Mouse (Mus musculus) neural tube, embryonic 15.5 days (tissue): ENCODE measurements around the gene Olfr516. TPM values are rescaled to one million over a fixed set of nuclear protein-coding genes. Genes with fewer than 3 reads are reported as not detected.
"Not testable (repeated sequence)": the region's sequence is repeated elsewhere in the genome, so short reads cannot be mapped to it uniquely, and the experiment has no call there.

Source experiments
- ATAC-seq: fragments of 200-750 bp; cut with Nextera tagmentation; 2 replicates; pipeline ENCODE4 v1.8.0; 2017; ENCODE audit warnings: mild to moderate bottlenecking, moderate TSS enrichment, moderate library complexity; ENCODE audit not compliant: low FRiP score
- H3K27ac ChIP-seq: fragments of 300-500 bp; sonication (generic); replicated peaks from 2 replicates; pipeline ENCODE4 v1.5.1; 2015; ENCODE audit warnings: mild to moderate bottlenecking, inconsistent platforms
- H3K27me3 ChIP-seq: fragments of 300-500 bp; sonication (generic); replicated peaks from 2 replicates; pipeline ENCODE4 v1.6.1; 2015; ENCODE audit warnings: inconsistent platforms
- H3K36me3 ChIP-seq: fragments of 300-500 bp; sonication (generic); 2 replicates; pipeline ENCODE4 v1.6.1; 2015; ENCODE audit warnings: inconsistent platforms
- H3K4me1 ChIP-seq: fragments of 300-500 bp; sonication (generic); 2 replicates; pipeline ENCODE4 v1.6.1; 2015; ENCODE audit warnings: inconsistent platforms
- H3K4me2 ChIP-seq: fragments of 300-500 bp; sonication (generic); 2 replicates; pipeline ENCODE4 v1.6.1; 2015; ENCODE audit warnings: inconsistent platforms, mild to moderate bottlenecking, moderate library complexity
- H3K4me3 ChIP-seq: fragments of 300-500 bp; sonication (generic); replicated peaks from 2 replicates; pipeline ENCODE4 v1.5.1; 2015; ENCODE audit warnings: mild to moderate bottlenecking, inconsistent platforms
- H3K9ac ChIP-seq: fragments of 300-500 bp; sonication (generic); replicated peaks from 2 replicates; pipeline ENCODE4 v1.6.1; 2015; ENCODE audit warnings: mild to moderate bottlenecking, inconsistent platforms
- H3K9me3 ChIP-seq: fragments of 300-500 bp; sonication (generic); replicated peaks from 2 replicates; pipeline ENCODE4 v1.6.1; 2016; ENCODE audit warnings: inconsistent platforms
- WGBS: fragments of 180-500 bp; shearing (Covaris S2); methylation state at CpG from one replicate; pipeline ENCODE4 v1.1.7; 2015; ENCODE audit warnings: mixed read lengths; 5-methylcytosine and 5-hydroxymethylcytosine counted together
- polyA plus RNA-seq: library from polyadenylated mRNA; unstranded; fragments of >200 nt; fragmentation: Nextera tagmentation; extraction: Ambion mirVana; gene quantifications from 2 replicates; pipeline ENCODE4 v1.2.1, GENCODE M21; 2015

The Olfr516 gene
- not detected in 2 replicates for polyA plus RNA-seq

DNA sequence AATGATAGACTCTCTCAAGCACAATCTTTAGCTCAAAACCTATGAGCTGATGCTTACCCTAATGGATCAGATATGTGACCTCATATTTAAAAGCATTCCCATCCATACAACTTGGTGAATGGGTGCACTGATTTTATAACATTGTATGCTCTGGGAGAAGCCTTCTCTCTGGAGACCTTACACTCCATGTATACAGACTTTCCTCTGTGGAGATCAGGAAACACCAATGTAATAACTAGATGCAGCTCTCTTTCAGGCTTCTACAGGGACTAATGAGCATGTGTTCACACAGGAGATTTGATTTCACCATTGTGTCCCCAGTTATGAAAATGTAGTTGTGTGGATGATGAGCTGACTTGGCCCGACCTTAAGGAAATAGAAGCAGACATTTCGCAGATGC is at the start of gene Olfr516:
TSS of gene Olfr516 (minus strand) at position 101 of the 400 bp plus-strand sequence.
- WGBS, result 95% methylated on average over 2 of the region's 2 CpGs
- Histone ChIP-seq H3K4me1 (no peaks in the 10 kb centered on the region), H3K27me3 (no peaks in the 10 kb centered on the region), H3K9ac (no peak within 1 kb of the TSS), H3K4me3 (no peak within 1 kb of the TSS), H3K27ac (no peak within 1 kb of the TSS), H3K36me3 (no peaks in the 10 kb centered on the region), H3K9me3 (no peaks in the 10 kb centered on the region), H3K4me2 (no peak within 1 kb of the TSS)
- no peak for ATAC-seq

- H3K4me3 ChIP-seq, result no peak within 1 kb of the TSS
- H3K4me1 ChIP-seq, result no peaks in the 10 kb centered on the region
- no peaks in the 10 kb centered on the region for H3K27me3 ChIP-seq
- 91% methylated on average over 5 of the region's 5 CpGs for WGBS
- no peak within 1 kb of the TSS for H3K9ac ChIP-seq
- ATAC-seq, result no peak
- H3K36me3 ChIP-seq, result no peaks in the 10 kb centered on the region
- H3K9me3 ChIP-seq, result no peaks in the 10 kb centered on the region
- no peak within 1 kb of the TSS for H3K4me2 ChIP-seq
- H3K27ac ChIP-seq, result no peak within 1 kb of the TSS
Measured at GRCm38 (mm10) chr7:108894320-108894719, 44.0 kb upstream of the Olfr516 start, which contains the start of gene Olfr519. Gene Olfr519 (minus strand): TSS chr7:108894420.

DNA sequence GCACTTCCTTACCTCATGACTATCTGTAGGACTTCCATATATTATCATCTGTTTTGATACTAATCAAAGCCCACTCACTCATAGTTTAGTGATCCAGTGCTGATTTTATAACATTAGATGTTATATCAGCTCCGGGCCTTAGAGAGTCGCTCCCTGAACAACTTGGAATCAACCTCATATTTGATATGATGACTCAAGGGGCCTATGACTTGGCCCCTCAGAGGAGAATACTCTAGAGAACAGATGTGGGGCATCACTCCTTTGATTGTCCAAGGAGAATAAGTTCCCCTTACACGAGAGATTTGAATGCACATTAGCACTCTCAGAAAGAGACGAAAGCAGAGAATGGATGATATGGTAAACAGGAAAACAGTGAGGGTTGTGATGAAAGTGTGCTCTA is 34.6 kb upstream of the Olfr516 start, which contains the start of gene Olfr518:
TSS of gene Olfr518 (minus strand) at position 101 of the 400 bp plus-strand sequence.
- no peak within 1 kb of the TSS for H3K9ac ChIP-seq
- 82% methylated on average over 4 of the region's 4 CpGs for WGBS

GRCm38 (mm10) chr7:108872279-108872678 is 21.9 kb upstream of the Olfr516 start, which contains the start of gene Olfr517:
Gene Olfr517 (minus strand): TSS chr7:108872379.
- H3K27me3 ChIP-seq, result no peaks in the 10 kb centered on the region
- H3K36me3 ChIP-seq, result no peaks in the 10 kb centered on the region
- H3K9ac ChIP-seq, result no peak within 1 kb of the TSS
- WGBS, result 58% methylated on average over 2 of the region's 2 CpGs
- H3K27ac ChIP-seq, result no peak within 1 kb of the TSS
- H3K9me3 ChIP-seq, result no peaks in the 10 kb centered on the region
- H3K4me1 ChIP-seq, result no peaks in the 10 kb centered on the region
- H3K4me2 ChIP-seq, result no peak within 1 kb of the TSS
- no peak for ATAC-seq
- no peak within 1 kb of the TSS for H3K4me3 ChIP-seq

More for the DNA sequence above, 34.6 kb upstream of the Olfr516 start, which contains the start of gene Olfr518:
- Histone ChIP-seq H3K4me3 (no peak within 1 kb of the TSS), H3K4me2 (no peak within 1 kb of the TSS), H3K27ac (no peak within 1 kb of the TSS), H3K9me3 (no peaks in the 10 kb centered on the region), H3K36me3 (no peaks in the 10 kb centered on the region), H3K4me1 (no peaks in the 10 kb centered on the region), H3K27me3 (no peaks in the 10 kb centered on the region)
- ATAC-seq, result no peak

DNA sequence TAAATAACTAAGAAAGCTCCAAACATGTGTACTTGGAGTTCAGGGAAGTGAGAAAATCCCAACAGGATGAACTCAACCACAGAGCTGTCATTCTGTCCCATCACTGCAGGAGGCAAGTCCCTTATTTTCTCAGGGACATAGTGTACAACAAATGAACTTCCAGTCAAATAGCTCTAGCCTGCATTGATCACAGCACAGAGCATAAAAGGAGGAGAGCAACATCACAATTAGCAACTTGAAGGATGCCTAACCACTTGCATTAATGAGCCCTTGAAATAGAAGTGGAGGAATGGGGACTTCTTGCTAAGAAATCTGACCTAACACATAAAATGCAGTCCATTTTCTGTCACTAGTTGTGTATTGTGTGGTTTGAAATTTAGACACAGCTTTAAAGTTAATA is 24.4 kb downstream of the Olfr516 start, which contains the start of gene Olfr514:
TSS of gene Olfr514 (minus strand) at position 101 of the 400 bp plus-strand sequence.
- H3K9ac ChIP-seq, result no peak within 1 kb of the TSS
- H3K9me3 ChIP-seq, result no peaks in the 10 kb centered on the region
- no peaks in the 10 kb centered on the region for H3K27me3 ChIP-seq
- H3K4me1 ChIP-seq, result no peaks in the 10 kb centered on the region
- H3K4me3 ChIP-seq, result no peak within 1 kb of the TSS
- no peaks in the 10 kb centered on the region for H3K36me3 ChIP-seq
- H3K4me2 ChIP-seq, result no peak within 1 kb of the TSS
- no peak within 1 kb of the TSS for H3K27ac ChIP-seq
- no peak for ATAC-seq

DNA sequence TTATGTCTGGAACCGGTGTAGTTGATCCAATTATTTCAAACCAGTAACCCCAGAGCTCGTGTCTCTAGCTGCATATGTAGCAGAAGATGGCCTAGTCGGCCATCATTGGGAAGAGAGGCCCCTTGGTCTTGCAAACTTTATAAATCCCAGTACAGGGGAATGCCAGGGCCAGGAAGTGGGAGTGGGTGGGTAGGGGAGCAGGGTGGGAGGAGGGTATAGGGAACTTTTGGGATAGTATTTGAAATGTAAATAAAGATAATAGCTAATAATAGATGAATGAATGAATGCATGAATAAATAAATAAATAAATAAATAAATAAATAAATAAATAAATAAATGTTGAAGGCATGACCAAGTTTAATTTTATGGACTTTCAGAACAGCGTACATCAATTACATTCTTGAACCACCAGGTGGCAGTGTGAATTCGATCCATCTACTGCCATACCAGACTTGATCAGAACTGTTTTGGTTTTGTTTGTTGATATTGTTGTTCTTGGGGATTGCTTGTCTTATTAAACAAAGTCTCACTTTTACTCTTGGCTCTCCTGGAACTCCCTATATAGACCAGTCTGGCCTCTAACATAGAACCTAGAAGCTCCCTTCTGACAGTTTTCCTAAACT is 35.6 kb downstream of the Olfr516 start:
- H3K27ac ChIP-seq, H3K4me2 ChIP-seq, H3K9ac ChIP-seq, ATAC-seq, H3K36me3 ChIP-seq, H3K4me1 ChIP-seq, H3K27me3 ChIP-seq, H3K4me3 ChIP-seq, H3K9me3 ChIP-seq: not testable (repeated sequence)
- WGBS, result 63% methylated on average over 5 of the region's 5 CpGs

GRCm38 (mm10) chr7:108797205-108797933 is 53.0 kb downstream of the Olfr516 start:
- Histone ChIP-seq H3K4me1 (no peaks in the 10 kb centered on the region), H3K9me3 (no peaks in the 10 kb centered on the region), H3K36me3 (no peaks in the 10 kb centered on the region), H3K27me3 (no peaks in the 10 kb centered on the region), H3K4me3 (no peak overlapping the region), H3K4me2 (no peak overlapping the region), H3K9ac (no peak overlapping the region), H3K27ac (no peak overlapping the region)
- ATAC-seq, result no peak
- 45% methylated on average over 1 of the region's 1 CpGs for WGBS

Other genes starting within 250 kb of the Olfr516 start
- gene Olfr506, start 239.7 kb downstream of the Olfr516 start, polyA plus RNA-seq, result not detected in 2 replicates
- not detected in 2 replicates for gene Olfr507, start 228.7 kb downstream of the Olfr516 start, polyA plus RNA-seq
- gene Olfr508, start 220.5 kb downstream of the Olfr516 start, polyA plus RNA-seq, result not detected in 2 replicates
- gene Olfr509, start 198.6 kb downstream of the Olfr516 start, polyA plus RNA-seq, result 0.06 TPM in 1 of 2 replicates, not detected in the other
- not detected in 2 replicates for gene Olfr510, start 184.1 kb downstream of the Olfr516 start, polyA plus RNA-seq
- gene Olfr512, start 137.2 kb downstream of the Olfr516 start, polyA plus RNA-seq, result not detected in 2 replicates
- not detected in 2 replicates for gene Olfr513, start 99.6 kb downstream of the Olfr516 start, polyA plus RNA-seq
- gene Olfr514, start 24.5 kb downstream of the Olfr516 start, polyA plus RNA-seq, result not detected in 2 replicates
- not detected in 2 replicates for gene Olfr517, start 21.9 kb upstream of the Olfr516 start, polyA plus RNA-seq
- gene Olfr518, start 34.5 kb upstream of the Olfr516 start, polyA plus RNA-seq, result not detected in 2 replicates
- gene Olfr519, start 43.9 kb upstream of the Olfr516 start, polyA plus RNA-seq, result not detected in 2 replicates
- 0.04 TPM in 1 of 2 replicates, not detected in the other for gene Nlrp10, start 79.6 kb upstream of the Olfr516 start, polyA plus RNA-seq
- 70.0 and 75.9 TPM in 2 replicates for gene Eif3f, start 83.9 kb upstream of the Olfr516 start, polyA plus RNA-seq
- gene Tub, start 99.8 kb upstream of the Olfr516 start, polyA plus RNA-seq, result 29.8 and 37.6 TPM in 2 replicates
- 27.9 and 35.2 TPM in 2 replicates for gene Ric3, start 232.8 kb upstream of the Olfr516 start, polyA plus RNA-seq